Mouse (Mus musculus) layer of hippocampus, postnatal 25 days (tissue): ENCODE results near the gene Gm5426. TPM values are rescaled to one million over a fixed set of nuclear protein-coding genes. Genes with fewer than 3 reads are reported as not detected.
"Not testable (repeated sequence)": the region's sequence is repeated elsewhere in the genome, so short reads cannot be mapped to it uniquely, and the experiment has no call there.

Experiments used
- DNase-seq, 2 experiments: peaks; one replicate each; pipeline ENCODE4 v3.0.0; 2022; ENCODE audit warnings: mixed read lengths in 2 of 2, low spot score in 1 of 2; ENCODE audit errors: extremely low spot score in 1 of 2
- total RNA-seq, 2 experiments: library from RNA; stranded (reverse); gene quantifications; 2 replicates each; pipeline ENCODE4 v1.2.3; 2021

The Gm5426 gene
- total RNA-seq, 2 experiments from 2014 or later, result not detected

GRCm38 (mm10) chr10:96132161-96132560 is 4.2 kb upstream of the Gm5426 start:
- DNase-seq, result peak; percentile 39 to 67

GRCm38 (mm10) chr10:96138585-96138984 is 2.2 kb downstream of the Gm5426 start:
- DNase-seq, result no peak

- DNase-seq, result not testable (repeated sequence)
Observed at GRCm38 (mm10) chr10:96139274-96139673, 2.9 kb downstream of the Gm5426 start.

- DNase-seq, result no peak
Observed at GRCm38 (mm10) chr10:96146578-96146977, 10.2 kb downstream of the Gm5426 start.

GRCm38 (mm10) chr10:96148250-96148699 is 11.9 kb downstream of the Gm5426 start:
- peak in 1 of 2 experiments; percentile 15 for DNase-seq

GRCm38 (mm10) chr10:96150401-96151116 is 14.2 kb downstream of the Gm5426 start:
- DNase-seq, result no peak

GRCm38 (mm10) chr10:96153315-96153714 is 16.9 kb downstream of the Gm5426 start:
- no peak for DNase-seq

GRCm38 (mm10) chr10:96162975-96163706 is 26.7 kb downstream of the Gm5426 start:
- no peak for DNase-seq

GRCm38 (mm10) chr10:96163791-96164190 is 27.4 kb downstream of the Gm5426 start:
- no peak for DNase-seq

- no peak for DNase-seq
Observed at GRCm38 (mm10) chr10:96165260-96165659, 28.9 kb downstream of the Gm5426 start.

- DNase-seq, result no peak
Observed at GRCm38 (mm10) chr10:96168998-96169397, 32.6 kb downstream of the Gm5426 start.

GRCm38 (mm10) chr10:96171546-96171945 is 35.1 kb downstream of the Gm5426 start:
- DNase-seq, result no peak

- DNase-seq, result no peak
Observed at GRCm38 (mm10) chr10:96172964-96173363, 36.6 kb downstream of the Gm5426 start.

- no peak for DNase-seq
Observed at GRCm38 (mm10) chr10:96173771-96174170, 37.4 kb downstream of the Gm5426 start.

- no peak for DNase-seq
Observed at GRCm38 (mm10) chr10:96176916-96177315, 40.5 kb downstream of the Gm5426 start.

- DNase-seq, result no peak
Observed at GRCm38 (mm10) chr10:96180554-96181397, 44.4 kb downstream of the Gm5426 start.

- DNase-seq, result no peak
Observed at GRCm38 (mm10) chr10:96181398-96181790, 45.0 kb downstream of the Gm5426 start.

GRCm38 (mm10) chr10:96181883-96182628 is 45.7 kb downstream of the Gm5426 start:
- DNase-seq, result no peak

GRCm38 (mm10) chr10:96185026-96185425 is 48.6 kb downstream of the Gm5426 start:
- DNase-seq, result no peak

GRCm38 (mm10) chr10:96185601-96186000 is 49.2 kb downstream of the Gm5426 start:
- DNase-seq, result no peak
